Mouse (Mus musculus) liver, embryonic 15.5 days (tissue): Measurements from ENCODE around the gene Gtf2a1. TPM values are rescaled to one million over a fixed set of nuclear protein-coding genes. Genes with fewer than 3 reads are reported as not detected.
"Not testable (repeated sequence)": the region's sequence is repeated elsewhere in the genome, so short reads cannot be mapped to it uniquely, and the experiment has no call there.

Experiments
- ATAC-seq: fragments of 200-750 bp; cut with Nextera tagmentation; 2 replicates; pipeline ENCODE4 v1.8.0; 2017; ENCODE audit warnings: moderate number of reproducible peaks, mild to moderate bottlenecking, moderate library complexity; ENCODE audit not compliant: insufficient read depth
- H3K27ac ChIP-seq: fragments of 300-500 bp; sonication (generic); replicated peaks from 2 replicates; pipeline ENCODE4 v1.5.1; 2015; ENCODE audit warnings: mild to moderate bottlenecking, inconsistent platforms
- H3K27me3 ChIP-seq: fragments of 300-500 bp; sonication (generic); 2 replicates; pipeline ENCODE4 v1.6.1; 2015; ENCODE audit warnings: mild to moderate bottlenecking, inconsistent platforms
- H3K36me3 ChIP-seq: fragments of 300-500 bp; sonication (generic); replicated peaks from 2 replicates; pipeline ENCODE4 v1.6.1; 2015; ENCODE audit warnings: moderate library complexity, mild to moderate bottlenecking, inconsistent platforms
- H3K4me1 ChIP-seq: fragments of 300-500 bp; sonication (generic); replicated peaks from 2 replicates; pipeline ENCODE4 v1.6.1; 2015; ENCODE audit warnings: inconsistent platforms
- H3K4me2 ChIP-seq: fragments of 300-500 bp; sonication (generic); 2 replicates; pipeline ENCODE4 v1.6.1; 2015; ENCODE audit warnings: moderate library complexity, mild to moderate bottlenecking, inconsistent platforms
- H3K4me3 ChIP-seq: fragments of 300-500 bp; sonication (generic); replicated peaks from 2 replicates; pipeline ENCODE4 v1.5.1; 2015; ENCODE audit warnings: mild to moderate bottlenecking, inconsistent platforms
- H3K9ac ChIP-seq: fragments of 300-500 bp; sonication (generic); 2 replicates; pipeline ENCODE4 v1.6.1; 2015; ENCODE audit warnings: moderate library complexity, mild to moderate bottlenecking, inconsistent platforms
- H3K9me3 ChIP-seq: fragments of 300-500 bp; sonication (generic); replicated peaks from 2 replicates; pipeline ENCODE4 v1.6.1; 2016; ENCODE audit warnings: inconsistent platforms
- WGBS: fragments of 180-500 bp; shearing (Covaris S2); methylation state at CpG from one replicate; pipeline ENCODE4 v1.1.7; 2015; ENCODE audit warnings: mixed read lengths; ENCODE audit not compliant: insufficient replicate concordance; 5-methylcytosine and 5-hydroxymethylcytosine counted together
- polyA plus RNA-seq: library from polyadenylated mRNA; unstranded; fragments of >200 nt; fragmentation: Nextera tagmentation; extraction: Ambion mirVana; gene quantifications from 2 replicates; pipeline ENCODE4 v1.2.1, GENCODE M21; 2015

Gene Gtf2a1
- polyA plus RNA-seq, 1 experiment from 2014 or later = 16.1 TPM

DNA sequence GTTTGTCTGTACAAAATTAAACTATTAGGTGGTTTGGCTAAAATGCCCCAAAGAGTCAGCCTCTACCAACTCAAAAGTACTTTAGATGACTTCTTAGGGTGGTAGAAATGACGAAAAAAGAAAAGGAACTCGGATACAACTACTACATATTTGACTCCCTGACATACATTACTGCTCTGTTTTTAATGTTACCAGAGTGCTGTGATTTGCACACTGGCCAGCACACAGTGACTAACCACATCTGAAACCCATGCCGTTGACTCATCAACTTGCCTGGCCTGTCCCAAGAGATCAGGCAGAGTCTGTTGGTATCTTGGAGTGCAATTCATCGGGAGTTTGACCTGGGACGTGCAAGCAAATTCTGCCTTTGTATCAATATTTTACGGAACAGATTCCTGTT is 429 bp upstream of the Gtf2a1 start:
- 23% methylated on average over 6 of the region's 6 CpGs for WGBS
- no peaks in the 10 kb centered on the region for H3K27me3 ChIP-seq
- H3K4me1 ChIP-seq = peaks cover 25% of the 10 kb centered on the region
- H3K4me2 ChIP-seq = peak overlapping the region; percentile 87
- ATAC-seq = no peak
- peak overlapping the region; percentile 89 for H3K27ac ChIP-seq
- H3K36me3 ChIP-seq = peaks cover 4% of the 10 kb centered on the region
- peak overlapping the region; percentile 77 for H3K9ac ChIP-seq
- peak overlapping the region; percentile 91 for H3K4me3 ChIP-seq
- no peaks in the 10 kb centered on the region for H3K9me3 ChIP-seq

DNA sequence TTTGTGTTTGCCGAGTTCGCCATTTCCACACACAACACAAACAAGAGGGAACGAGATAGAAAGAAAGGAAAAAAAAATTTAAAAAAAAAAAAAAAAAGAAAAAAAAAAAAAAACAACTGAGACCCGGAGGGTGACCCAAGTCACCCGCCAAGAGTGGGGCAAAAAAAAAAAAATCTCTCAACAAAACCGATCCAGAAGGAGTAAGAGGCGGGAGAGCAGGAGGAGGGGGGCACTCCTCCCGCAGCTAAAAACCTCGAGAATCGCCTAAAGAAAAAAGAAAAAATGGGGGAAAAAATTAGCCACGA is 793 bp downstream of the Gtf2a1 start:
- H3K9me3 ChIP-seq = no peaks in the 10 kb centered on the region
- peak overlapping the region; percentile 99 for H3K9ac ChIP-seq
- ATAC-seq = no peak
- H3K27ac ChIP-seq = peak overlapping the region; percentile 99
- peak overlapping the region; percentile 78 for H3K4me2 ChIP-seq
- no peaks in the 10 kb centered on the region for H3K27me3 ChIP-seq
- WGBS = 0% methylated on average over 11 of the region's 11 CpGs
- H3K4me1 ChIP-seq = peaks cover 30% of the 10 kb centered on the region
- H3K4me3 ChIP-seq = peak overlapping the region; percentile 91
- H3K36me3 ChIP-seq = peaks cover 16% of the 10 kb centered on the region

DNA sequence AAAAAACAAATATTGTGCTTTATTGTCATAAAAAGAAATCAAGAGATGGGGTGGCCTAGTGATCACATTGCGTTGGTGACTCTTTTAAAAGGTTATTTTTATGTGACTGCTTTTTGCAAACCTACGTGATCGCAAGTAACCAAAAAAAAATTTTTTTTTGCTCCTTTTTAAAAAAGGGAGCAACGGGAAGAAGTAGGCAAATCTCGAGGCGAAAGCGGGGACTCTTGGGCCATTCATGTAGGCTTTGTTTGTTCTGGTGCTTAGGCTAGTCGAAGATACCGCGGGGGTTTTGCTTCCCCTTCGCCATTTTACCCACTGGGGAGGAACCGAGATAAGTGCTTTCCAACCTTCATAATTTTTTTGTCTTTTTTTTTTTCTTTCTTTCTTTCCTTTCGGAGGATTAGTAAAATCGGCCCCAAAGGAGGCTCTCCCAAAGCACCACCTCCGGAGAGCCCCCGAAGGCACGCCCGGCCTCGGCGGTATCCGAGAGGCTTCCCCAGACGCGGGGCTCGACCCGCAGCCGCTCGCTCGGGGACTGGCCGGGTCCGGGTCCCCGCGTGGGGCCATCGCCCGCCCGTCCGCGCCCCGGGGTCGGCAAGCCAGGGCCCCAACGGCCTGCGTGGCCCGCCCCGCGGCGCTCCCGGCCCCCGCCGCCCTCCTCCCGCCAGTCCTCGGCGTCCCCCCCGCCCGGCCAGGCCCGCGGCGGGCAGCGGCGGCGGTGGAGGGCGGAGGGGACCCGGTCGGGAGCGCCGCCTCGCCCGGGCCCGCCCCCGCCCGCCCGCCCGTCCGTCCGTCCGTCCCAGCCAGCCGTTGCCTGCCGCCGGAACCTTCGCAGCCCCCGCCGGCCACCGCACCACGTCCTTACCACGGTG is 1.4 kb downstream of the Gtf2a1 start:
- H3K36me3 ChIP-seq = peaks cover 22% of the 10 kb centered on the region
- H3K4me3 ChIP-seq = peak overlapping the region; percentile 91
- under 1% methylated on average over 77 of the region's 83 CpGs for WGBS
- no peaks in the 10 kb centered on the region for H3K9me3 ChIP-seq
- H3K27ac ChIP-seq = peak overlapping the region; percentile 99
- peak overlapping the region; percentile 78 for H3K4me2 ChIP-seq
- peak; percentile 55 for ATAC-seq
- no peaks in the 10 kb centered on the region for H3K27me3 ChIP-seq
- H3K4me1 ChIP-seq = peaks cover 30% of the 10 kb centered on the region
- H3K9ac ChIP-seq = peak overlapping the region; percentile 99

DNA sequence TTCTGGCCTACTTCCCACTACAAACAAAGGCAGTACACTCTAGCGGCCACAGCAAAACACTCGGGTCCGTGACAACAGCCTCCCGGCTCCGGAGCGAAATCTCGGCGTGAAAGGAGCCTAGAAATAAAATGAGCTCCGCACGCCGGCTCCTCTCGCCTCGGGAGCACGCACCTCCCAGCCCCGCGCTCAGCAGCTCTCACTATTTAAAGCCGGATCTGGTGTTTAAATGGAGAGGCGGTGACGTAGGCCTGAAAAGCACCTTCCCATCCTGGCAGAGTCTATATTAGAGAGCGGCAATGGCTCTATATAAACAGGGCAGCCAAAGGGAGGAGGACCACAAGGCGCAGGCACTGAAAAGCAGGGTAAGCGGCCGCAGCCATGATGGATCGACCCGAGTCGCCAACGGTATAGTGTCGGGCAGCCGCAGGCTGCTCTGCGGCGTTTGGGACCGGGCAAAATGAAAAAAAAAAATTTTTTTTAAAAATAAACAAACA is 2.1 kb downstream of the Gtf2a1 start:
- Histone ChIP-seq H3K9me3 (no peaks in the 10 kb centered on the region), H3K27me3 (no peaks in the 10 kb centered on the region), H3K4me2 (peak overlapping the region; percentile 78), H3K4me1 (peaks cover 30% of the 10 kb centered on the region), H3K9ac (peak overlapping the region; percentile 99), H3K36me3 (peaks cover 27% of the 10 kb centered on the region), H3K4me3 (peak overlapping the region; percentile 91), H3K27ac (peak overlapping the region; percentile 99)
- under 1% methylated on average over 32 of the region's 32 CpGs for WGBS
- ATAC-seq = peak; percentile 60

DNA sequence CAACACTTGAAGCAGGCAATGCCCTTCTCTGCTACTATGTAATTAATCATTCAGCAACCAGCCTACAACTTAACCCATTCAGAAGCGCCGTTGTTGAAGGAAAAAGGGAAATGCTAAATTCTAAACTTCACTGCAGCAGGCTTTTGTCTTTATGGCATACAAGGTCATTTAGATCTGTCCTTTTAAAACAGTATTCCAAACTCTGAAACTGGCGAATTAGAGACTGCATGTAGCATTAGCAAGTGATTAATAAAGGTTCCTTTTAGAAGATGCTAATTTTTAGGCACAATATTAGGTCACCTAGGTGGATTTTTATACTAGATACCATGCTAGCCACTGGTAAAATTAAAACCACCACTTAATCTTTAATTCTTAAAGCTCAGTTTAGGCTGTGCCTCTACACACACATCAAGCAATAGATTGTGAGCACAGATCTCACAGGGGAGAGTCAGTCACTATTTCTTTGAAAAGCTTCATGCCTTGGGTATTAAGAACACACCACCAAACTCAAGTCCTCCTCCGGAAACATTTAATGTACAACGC is 2.7 kb downstream of the Gtf2a1 start:
- no peak for ATAC-seq
- 9% methylated on average over 5 of the region's 5 CpGs for WGBS
- H3K9ac ChIP-seq = peak overlapping the region; percentile 99
- no peaks in the 10 kb centered on the region for H3K9me3 ChIP-seq
- H3K4me1 ChIP-seq = peaks cover 33% of the 10 kb centered on the region
- peak overlapping the region; percentile 78 for H3K4me2 ChIP-seq
- no peaks in the 10 kb centered on the region for H3K27me3 ChIP-seq
- peaks cover 32% of the 10 kb centered on the region for H3K36me3 ChIP-seq
- peak overlapping the region; percentile 99 for H3K27ac ChIP-seq
- peak overlapping the region; percentile 91 for H3K4me3 ChIP-seq

DNA sequence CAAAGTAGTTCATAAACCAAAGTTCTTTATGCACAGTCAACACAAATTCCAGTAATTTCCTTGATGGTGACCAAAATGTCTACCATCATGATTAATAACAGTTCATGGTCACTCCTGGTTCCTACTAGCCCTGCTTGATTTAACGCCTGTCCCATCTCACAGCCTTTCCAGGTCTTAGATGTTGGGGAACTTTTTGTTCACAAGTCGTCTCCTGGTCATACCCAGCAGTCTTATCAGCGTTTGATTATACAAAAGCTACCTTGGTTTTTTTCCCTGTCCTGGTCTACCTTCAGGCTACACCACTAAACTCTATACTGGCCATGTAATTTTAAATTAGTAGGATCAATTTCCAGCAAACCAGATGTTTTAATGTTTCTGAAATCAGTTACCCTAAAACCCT is 3.2 kb downstream of the Gtf2a1 start:
- H3K9me3 ChIP-seq = no peaks in the 10 kb centered on the region
- 45% methylated on average over 3 of the region's 3 CpGs for WGBS
- ATAC-seq = no peak

DNA sequence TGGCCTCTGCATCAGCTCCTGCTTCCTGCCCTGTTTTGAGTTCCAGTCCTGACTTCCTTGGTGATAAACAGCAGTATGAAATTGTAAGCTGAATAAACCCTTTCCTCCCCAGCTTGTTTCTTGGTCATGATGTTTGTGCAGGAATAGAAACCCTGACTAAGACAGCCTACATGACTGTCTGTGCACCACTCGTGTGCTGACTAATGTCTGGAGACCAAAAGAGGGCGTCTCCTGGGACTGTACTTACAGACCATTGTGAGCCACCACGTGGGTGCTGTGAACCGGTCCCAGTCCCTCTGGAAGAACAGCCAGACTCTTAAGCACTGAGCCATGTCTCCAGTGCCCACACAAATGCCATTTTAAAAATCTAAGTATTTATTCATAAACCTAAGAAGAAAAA is 4.5 kb downstream of the Gtf2a1 start:
- not testable (repeated sequence) for ATAC-seq, H3K27me3 ChIP-seq, H3K27ac ChIP-seq, H3K9me3 ChIP-seq, H3K4me3 ChIP-seq, H3K4me2 ChIP-seq, H3K9ac ChIP-seq
- peaks cover 37% of the 10 kb centered on the region for H3K36me3 ChIP-seq
- WGBS = 87% methylated on average over 4 of the region's 4 CpGs
- peaks cover 36% of the 10 kb centered on the region for H3K4me1 ChIP-seq

More for the DNA sequence above, 3.2 kb downstream of the Gtf2a1 start:
- Histone ChIP-seq H3K4me2 (peak overlapping the region; percentile 78), H3K4me1 (peaks cover 37% of the 10 kb centered on the region), H3K27ac (no peak overlapping the region; the same call in 1 of the 2 replicates), H3K4me3 (peak overlapping the region; percentile 91), H3K9ac (peak overlapping the region; percentile 99; the same call in 1 of the 2 replicates), H3K36me3 (peaks cover 37% of the 10 kb centered on the region), H3K27me3 (no peaks in the 10 kb centered on the region)

DNA sequence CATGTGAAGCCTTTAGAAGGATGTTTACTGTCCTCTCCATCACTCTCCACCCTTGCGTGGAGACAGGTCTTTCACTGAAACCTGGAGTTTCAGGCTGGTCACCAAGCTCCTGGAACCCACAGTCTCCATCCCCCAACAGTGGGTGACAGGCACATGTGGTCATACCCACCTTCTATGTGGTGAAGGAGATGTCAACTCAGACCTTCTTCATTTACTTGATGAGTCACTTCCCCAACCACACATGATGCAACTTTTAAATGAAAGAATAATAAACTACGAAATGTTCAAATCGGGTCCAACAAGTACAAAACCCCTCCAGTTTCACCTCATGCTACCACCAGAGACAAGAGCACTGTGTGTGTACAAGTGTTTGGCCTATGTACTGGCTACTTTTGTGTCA is 5.1 kb downstream of the Gtf2a1 start:
- H3K36me3 ChIP-seq = peaks cover 40% of the 10 kb centered on the region
- WGBS = 82% methylated on average over 3 of the region's 3 CpGs
- no peaks in the 10 kb centered on the region for H3K9me3 ChIP-seq
- H3K4me1 ChIP-seq = peaks cover 37% of the 10 kb centered on the region
- H3K9ac ChIP-seq = no peak overlapping the region
- no peak for ATAC-seq
- H3K27me3 ChIP-seq = no peaks in the 10 kb centered on the region
- H3K4me2 ChIP-seq = no peak overlapping the region
- no peak overlapping the region for H3K4me3 ChIP-seq
- no peak overlapping the region for H3K27ac ChIP-seq

DNA sequence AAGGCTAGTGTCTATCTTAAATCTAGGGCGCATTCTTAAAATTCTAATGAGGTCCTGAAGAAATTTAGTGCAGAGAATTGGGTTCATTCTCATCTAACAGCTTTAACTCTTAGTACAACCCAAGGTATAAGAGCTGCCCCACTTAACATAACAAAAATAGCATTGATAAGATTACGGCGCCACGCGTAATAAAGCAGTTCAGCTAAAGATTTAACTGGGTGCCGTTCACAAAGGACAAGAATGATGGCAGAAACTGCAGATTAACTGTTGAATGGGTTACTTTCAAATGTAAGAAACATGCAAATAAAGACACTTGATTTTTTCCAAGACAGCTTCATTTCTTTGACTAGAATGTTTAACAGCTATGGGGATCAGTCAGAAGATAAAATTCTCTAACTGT is 6.9 kb downstream of the Gtf2a1 start:
- peaks cover 43% of the 10 kb centered on the region for H3K4me1 ChIP-seq
- no peak for ATAC-seq
- H3K36me3 ChIP-seq = peaks cover 53% of the 10 kb centered on the region
- no peak overlapping the region for H3K4me2 ChIP-seq
- no peaks in the 10 kb centered on the region for H3K9me3 ChIP-seq
- H3K4me3 ChIP-seq = no peak overlapping the region
- WGBS = 85% methylated on average over 6 of the region's 6 CpGs
- H3K27me3 ChIP-seq = no peaks in the 10 kb centered on the region
- H3K9ac ChIP-seq = no peak overlapping the region
- no peak overlapping the region for H3K27ac ChIP-seq

DNA sequence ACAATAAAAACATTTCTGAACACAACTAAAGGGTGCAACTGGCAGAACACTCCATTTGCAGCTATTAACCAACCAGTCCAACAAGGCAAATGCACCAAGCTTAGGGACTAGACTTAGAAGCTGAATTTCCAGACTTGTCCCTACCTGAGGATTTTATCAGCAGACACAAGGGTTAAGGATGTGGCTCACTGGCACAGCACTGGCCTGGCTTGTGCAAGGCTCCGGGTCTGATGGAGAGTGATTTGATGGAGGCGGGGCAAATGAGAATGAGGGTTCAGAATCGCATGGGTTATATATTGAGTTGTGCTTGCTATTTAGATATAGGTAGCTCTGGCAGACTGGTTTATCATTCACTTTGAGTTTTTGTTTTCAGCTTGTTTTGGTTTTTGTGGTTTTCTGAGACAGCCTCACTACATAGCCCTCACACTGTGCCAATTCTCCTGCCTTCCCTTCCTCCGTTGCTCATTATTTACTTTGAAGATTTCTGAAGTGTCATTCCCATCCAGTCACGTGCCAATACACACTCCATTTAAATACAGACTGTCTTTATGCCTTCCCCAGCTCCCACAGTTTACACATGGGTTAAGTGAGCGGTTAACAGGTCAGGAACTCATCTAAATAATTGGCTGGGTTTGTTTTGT is 7.8 kb downstream of the Gtf2a1 start:
- ATAC-seq = no peak
- H3K4me1 ChIP-seq = peaks cover 41% of the 10 kb centered on the region
- H3K27ac ChIP-seq = no peak overlapping the region
- H3K9me3 ChIP-seq = no peaks in the 10 kb centered on the region
- H3K4me2 ChIP-seq = no peak overlapping the region; the same call in 1 of the 2 replicates
- H3K4me3 ChIP-seq = no peak overlapping the region
- peaks cover 60% of the 10 kb centered on the region for H3K36me3 ChIP-seq
- H3K27me3 ChIP-seq = no peaks in the 10 kb centered on the region
- WGBS = 57% methylated on average over 6 of the region's 6 CpGs
- no peak overlapping the region for H3K9ac ChIP-seq
